Mouse (Mus musculus) embryonic facial prominence, embryonic 10.5 days (tissue): ENCODE measurements at regions not wholly inside any gene's neighbourhood (a gene's known extent, or its start where the extent isn't known, plus 50 kb on each side); places are given as distances from the start of the nearest gene placed in this dataset.
A peak's percentile ranks its signal among the peaks of the same experiment; 100 is the strongest.
"Not testable (repeated sequence)": the region's sequence is repeated elsewhere in the genome, so short reads cannot be mapped to it uniquely, and the experiment has no call there.

Source experiments
- DNase-seq: peaks from one replicate; pipeline ENCODE4 v3.0.0-alpha.2; 2017; ENCODE audit warnings: low spot score
- H3K27ac ChIP-seq: fragments of 300-500 bp; sonication (generic); replicated peaks from 2 replicates; pipeline ENCODE4 v1.5.1; 2016; ENCODE audit warnings: mild to moderate bottlenecking
- H3K27me3 ChIP-seq: fragments of 300-500 bp; sonication (generic); replicated peaks from 2 replicates; pipeline ENCODE4 v1.6.1; 2016; ENCODE audit warnings: low read depth, mild to moderate bottlenecking; ENCODE audit not compliant: poor library complexity, severe bottlenecking
- H3K36me3 ChIP-seq: fragments of 300-500 bp; sonication (generic); replicated peaks from 2 replicates; pipeline ENCODE4 v1.6.1; 2016; ENCODE audit warnings: mild to moderate bottlenecking, moderate library complexity
- H3K4me1 ChIP-seq: fragments of 300-500 bp; sonication (generic); 2 replicates; pipeline ENCODE4 v1.6.1; 2016
- H3K4me3 ChIP-seq: fragments of 300-500 bp; sonication (generic); 2 replicates; pipeline ENCODE4 v1.5.1; 2016; ENCODE audit warnings: mild to moderate bottlenecking, moderate library complexity
- H3K9me3 ChIP-seq: fragments of 300-500 bp; sonication (generic); 2 replicates; pipeline ENCODE4 v1.6.1; 2016; ENCODE audit warnings: mild to moderate bottlenecking
- WGBS: fragments of 180-500 bp; shearing (Covaris S2); methylation state at CpG from one replicate; pipeline ENCODE4 v1.1.7; 2016; 5-methylcytosine and 5-hydroxymethylcytosine counted together

DNA sequence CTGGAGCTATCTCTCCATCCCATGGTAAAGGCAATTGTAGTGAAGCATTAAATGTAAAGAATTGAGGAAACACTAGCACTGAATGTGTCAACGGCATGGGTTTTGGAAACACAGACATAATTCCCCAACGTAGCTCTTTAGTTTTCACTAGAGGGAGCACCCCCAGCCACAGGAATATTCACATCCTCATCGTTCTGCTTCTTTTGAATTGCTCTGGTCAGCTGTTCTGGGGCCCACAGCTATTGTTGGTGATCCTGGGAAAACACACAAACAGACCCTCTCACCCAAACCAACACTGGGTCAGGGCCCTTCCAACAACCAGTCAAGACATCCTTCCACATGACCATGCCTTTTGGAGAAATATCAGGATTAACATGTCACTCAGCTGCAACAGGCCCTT, 119.7 kb downstream of the Impg2 start:
- H3K4me1 ChIP-seq, H3K27ac ChIP-seq, H3K27me3 ChIP-seq, DNase-seq, H3K4me3 ChIP-seq, H3K36me3 ChIP-seq: not testable (repeated sequence)
- H3K9me3 ChIP-seq: peaks cover 14% of the 10 kb centered on the region; the same call in 1 of the 2 replicates
- 79% methylated on average over 3 of the region's 3 CpGs for WGBS

DNA sequence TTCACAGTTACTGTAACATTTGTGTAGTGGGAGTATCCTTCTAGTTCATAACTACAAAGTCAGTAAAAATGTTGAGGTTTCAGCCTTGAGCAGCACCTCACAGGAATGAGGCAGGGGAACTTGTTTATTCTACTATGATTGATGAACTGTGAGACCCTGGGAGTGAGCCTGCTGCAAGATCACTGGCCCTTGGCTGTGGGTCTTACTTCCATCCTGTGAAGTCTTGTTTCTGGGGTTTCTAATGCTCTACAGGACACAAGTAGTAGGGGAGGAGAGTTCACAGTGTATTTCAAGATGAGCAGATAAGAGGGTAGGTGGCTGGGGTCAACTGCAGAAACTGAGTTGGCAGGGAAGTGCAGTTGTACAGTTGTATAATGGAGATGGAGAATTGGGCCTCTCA, 128.3 kb upstream of the Abi3bp start:
- no peak overlapping the region for H3K27ac ChIP-seq
- no peaks in the 10 kb centered on the region for H3K4me1 ChIP-seq
- H3K4me3 ChIP-seq: no peak overlapping the region
- no peaks in the 10 kb centered on the region for H3K9me3 ChIP-seq
- H3K27me3 ChIP-seq: no peaks in the 10 kb centered on the region
- no peak for DNase-seq
- H3K36me3 ChIP-seq: no peaks in the 10 kb centered on the region

DNA sequence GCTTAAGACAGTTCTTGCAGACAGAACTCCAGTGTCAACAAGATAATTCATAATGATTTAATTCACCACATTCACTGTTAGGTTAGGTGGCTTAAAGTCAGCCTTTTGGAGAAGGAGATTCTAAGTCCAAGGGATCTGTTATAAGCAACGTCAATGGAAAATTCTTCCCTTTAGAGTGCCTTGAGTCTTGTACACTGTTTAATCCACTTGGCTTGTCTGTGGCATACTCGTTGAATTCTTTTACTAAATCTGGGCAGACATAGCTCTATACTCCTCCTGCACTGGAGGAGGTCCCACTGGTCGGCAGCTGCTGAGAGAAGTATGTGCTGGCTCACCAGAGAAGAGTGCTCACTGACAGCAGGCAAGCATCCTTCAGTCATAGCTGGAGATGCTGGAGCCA, 124.8 kb upstream of the Abi3bp start:
- DNase-seq: no peak
- Histone ChIP-seq H3K27me3 (no peaks in the 10 kb centered on the region), H3K27ac (no peak overlapping the region), H3K4me1 (no peaks in the 10 kb centered on the region), H3K36me3 (no peaks in the 10 kb centered on the region), H3K4me3 (no peak overlapping the region), H3K9me3 (no peaks in the 10 kb centered on the region)
- WGBS: 76% methylated on average over 3 of the region's 3 CpGs

DNA sequence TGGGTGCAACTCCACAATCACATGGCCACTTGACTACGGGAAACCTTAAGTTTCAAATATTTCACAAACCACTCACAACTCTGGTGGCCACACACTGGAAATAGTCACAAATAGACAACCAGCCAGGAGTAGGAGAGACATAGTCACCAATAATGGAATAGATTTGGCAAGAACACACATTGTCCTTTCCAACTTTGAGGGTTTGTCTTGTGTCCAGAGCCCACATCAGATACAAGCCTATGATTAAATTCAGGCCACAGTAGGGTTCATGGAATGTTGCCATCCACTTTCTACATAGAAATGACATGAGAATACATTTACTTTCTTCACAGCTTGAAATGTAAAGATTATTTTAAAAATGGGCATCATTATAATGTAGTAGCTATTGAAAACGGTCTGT, 118.6 kb upstream of the Abi3bp start:
- WGBS: 90% methylated on average over 2 of the region's 2 CpGs
- Histone ChIP-seq H3K4me1 (no peaks in the 10 kb centered on the region), H3K27ac (no peak overlapping the region), H3K9me3 (no peaks in the 10 kb centered on the region), H3K36me3 (no peaks in the 10 kb centered on the region), H3K27me3 (no peaks in the 10 kb centered on the region), H3K4me3 (no peak overlapping the region)
- DNase-seq: no peak

DNA sequence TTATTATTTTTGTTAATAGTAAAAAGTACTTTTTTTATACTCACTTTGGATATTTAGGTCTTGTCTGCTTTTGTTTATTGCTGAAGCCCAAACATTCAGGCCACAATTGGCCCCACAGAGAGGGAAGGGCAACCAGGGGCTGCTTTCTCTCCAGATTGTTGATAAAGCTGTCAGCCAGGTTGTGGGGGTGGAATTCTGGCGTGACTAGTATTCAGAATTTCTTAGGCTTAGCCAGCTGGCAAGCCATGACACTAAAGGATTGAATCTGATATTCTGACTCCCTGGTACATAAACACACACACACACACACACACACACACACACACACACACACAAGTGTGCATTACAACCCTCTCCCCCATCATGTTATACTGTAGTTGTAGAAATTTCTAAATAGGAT, 116.7 kb upstream of the Abi3bp start:
- no peak overlapping the region for H3K4me3 ChIP-seq
- H3K36me3 ChIP-seq: no peaks in the 10 kb centered on the region
- DNase-seq: peak; percentile 13
- H3K4me1 ChIP-seq: no peaks in the 10 kb centered on the region
- WGBS: 43% methylated on average over 1 of the region's 1 CpGs
- no peaks in the 10 kb centered on the region for H3K27me3 ChIP-seq
- no peaks in the 10 kb centered on the region for H3K9me3 ChIP-seq
- H3K27ac ChIP-seq: no peak overlapping the region

DNA sequence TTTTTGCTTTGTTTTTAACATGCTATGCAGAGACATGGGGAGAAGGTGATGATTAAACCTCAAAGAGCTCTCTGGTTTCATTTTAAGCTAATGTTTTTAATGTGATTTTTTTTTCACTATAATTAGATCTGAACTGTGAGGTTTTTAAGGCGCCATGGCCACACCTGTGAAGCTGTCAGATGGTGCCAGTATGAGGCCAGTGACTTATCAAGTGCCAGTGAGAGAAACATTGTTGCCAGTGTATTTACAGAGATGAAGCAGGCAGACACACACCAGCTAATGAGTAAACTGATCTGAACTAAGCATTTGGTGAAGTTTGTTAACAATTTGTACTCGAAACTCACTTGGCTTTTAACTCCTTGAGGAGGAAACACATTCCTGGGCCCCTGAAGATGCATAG, 99.3 kb upstream of the Abi3bp start:
- Histone ChIP-seq H3K27ac (no peak overlapping the region), H3K4me3 (no peak overlapping the region), H3K36me3 (no peaks in the 10 kb centered on the region), H3K4me1 (0 out of 2 replicates have a peak, but pooled peaks cover 3% of the 10 kb centered on the region), H3K9me3 (no peaks in the 10 kb centered on the region), H3K27me3 (no peaks in the 10 kb centered on the region)
- DNase-seq: no peak
- 72% methylated on average over 2 of the region's 2 CpGs for WGBS

DNA sequence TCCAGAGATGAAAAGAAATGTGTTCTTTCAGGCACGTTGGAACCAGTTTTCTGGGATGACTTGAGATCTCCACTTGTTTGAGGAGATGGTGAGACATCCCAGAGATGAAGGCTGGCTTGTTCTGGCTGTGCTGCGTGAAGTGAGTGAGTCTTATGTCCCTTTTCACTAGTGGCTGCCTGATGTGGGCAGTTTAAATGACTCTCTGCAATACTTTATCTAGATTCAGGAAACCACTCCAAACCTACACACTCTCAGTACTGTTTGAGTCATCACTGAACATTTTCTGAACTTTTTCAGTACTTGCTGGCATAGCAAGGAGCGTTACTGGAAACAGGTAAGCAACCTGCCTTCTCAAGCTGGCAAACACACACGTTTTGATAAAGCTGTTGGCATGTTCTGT, 97.0 kb upstream of the Abi3bp start:
- no peaks in the 10 kb centered on the region for H3K9me3 ChIP-seq
- no peaks in the 10 kb centered on the region for H3K27me3 ChIP-seq
- H3K4me3 ChIP-seq: no peak overlapping the region
- H3K4me1 ChIP-seq: 0 out of 2 replicates have a peak, but pooled peaks cover 3% of the 10 kb centered on the region
- no peak for DNase-seq
- 78% methylated on average over 4 of the region's 4 CpGs for WGBS
- no peak overlapping the region for H3K27ac ChIP-seq
- no peaks in the 10 kb centered on the region for H3K36me3 ChIP-seq

DNA sequence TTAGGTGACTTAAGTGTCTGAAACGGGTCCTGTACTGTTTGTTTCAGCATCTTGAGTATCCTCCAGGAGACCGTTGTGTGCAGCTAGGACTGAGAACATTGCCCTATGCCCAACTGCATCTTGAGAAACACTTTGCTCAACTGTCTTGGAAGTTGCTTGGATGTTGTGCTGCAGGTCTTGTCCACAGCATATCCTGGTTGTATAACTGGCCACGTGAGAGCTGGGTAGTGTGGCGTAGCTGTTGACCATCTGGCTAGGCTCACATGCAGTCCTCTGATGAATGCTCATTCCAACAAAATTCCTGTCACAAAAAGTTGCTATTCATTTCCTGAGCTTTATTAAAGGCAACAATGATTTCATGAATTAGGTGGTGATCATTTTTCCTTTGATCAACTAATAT, 91.1 kb upstream of the Abi3bp start:
- Histone ChIP-seq H3K27me3 (no peaks in the 10 kb centered on the region), H3K27ac (no peak overlapping the region), H3K36me3 (no peaks in the 10 kb centered on the region), H3K4me3 (no peak overlapping the region), H3K9me3 (no peaks in the 10 kb centered on the region), H3K4me1 (0 out of 2 replicates have a peak, but pooled peaks cover 3% of the 10 kb centered on the region)
- no peak for DNase-seq
- 84% methylated on average over 4 of the region's 4 CpGs for WGBS

DNA sequence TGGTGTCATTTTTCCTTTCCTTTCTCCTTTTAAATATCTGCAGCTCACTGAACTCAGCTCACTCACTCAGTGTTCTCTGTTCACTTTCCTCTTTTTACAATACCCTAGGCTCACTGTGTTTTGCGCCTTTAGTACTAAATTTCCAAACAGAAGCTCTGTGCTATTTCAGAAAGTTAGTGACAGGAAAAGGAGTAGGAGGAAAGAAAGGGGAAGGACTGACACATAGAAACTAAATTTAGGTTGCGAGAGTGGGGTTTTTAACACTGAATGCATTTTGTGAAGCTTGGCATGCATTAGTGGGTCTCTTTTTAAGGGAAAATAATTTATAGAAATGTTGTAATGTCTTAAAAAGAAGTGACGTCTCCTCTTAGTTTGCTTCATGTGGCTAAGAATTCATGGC, 84.8 kb upstream of the Abi3bp start:
- Histone ChIP-seq H3K27ac (no peak overlapping the region), H3K27me3 (no peaks in the 10 kb centered on the region), H3K4me3 (no peak overlapping the region), H3K36me3 (no peaks in the 10 kb centered on the region), H3K9me3 (no peaks in the 10 kb centered on the region), H3K4me1 (no peaks in the 10 kb centered on the region)
- no peak for DNase-seq
- 88% methylated on average over 3 of the region's 3 CpGs for WGBS

DNA sequence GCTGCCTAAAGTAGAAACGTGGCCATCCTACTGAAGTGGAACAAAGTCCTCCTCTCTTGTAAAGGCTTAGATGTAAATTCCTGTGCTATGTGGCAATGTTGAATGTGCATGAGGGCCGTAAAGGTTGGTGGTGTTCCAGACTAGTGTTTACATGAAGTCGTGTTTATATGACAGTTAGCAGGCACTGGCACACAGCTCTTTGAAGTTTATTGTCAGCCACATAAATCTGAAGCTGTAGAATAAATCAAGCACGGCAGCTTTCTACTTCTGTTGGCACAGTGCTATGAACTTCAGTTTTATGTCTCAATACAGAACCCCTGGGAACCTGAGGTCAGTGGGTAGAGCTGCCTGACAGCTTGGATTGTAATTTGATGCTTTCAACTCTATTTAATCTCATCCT, 81.1 kb upstream of the Abi3bp start:
- 69% methylated on average over 4 of the region's 4 CpGs for WGBS
- DNase-seq: no peak
- H3K27ac ChIP-seq: no peak overlapping the region

DNA sequence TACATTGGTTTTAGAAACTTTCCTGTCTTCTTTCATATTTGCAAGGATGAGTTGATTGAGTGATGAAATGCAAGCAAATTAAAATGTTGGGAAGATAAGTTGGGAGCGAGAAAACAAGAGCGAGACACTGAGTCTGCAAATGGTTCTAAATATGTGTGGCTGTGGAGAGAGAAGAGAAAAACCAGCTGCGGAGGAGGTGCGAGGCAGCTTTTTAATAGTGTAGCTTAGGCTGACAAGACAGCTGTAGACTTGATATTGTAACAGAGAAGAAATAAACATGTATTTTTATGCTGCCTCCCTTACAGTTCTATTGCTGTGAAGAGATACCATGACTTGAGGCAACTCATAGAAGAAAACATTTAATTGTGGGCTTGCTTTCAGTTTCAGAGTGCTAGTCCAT, 78.1 kb upstream of the Abi3bp start:
- WGBS: 96% methylated on average over 4 of the region's 4 CpGs

More for the DNA sequence above, 81.1 kb upstream of the Abi3bp start:
- no peaks in the 10 kb centered on the region for H3K27me3 ChIP-seq
- no peaks in the 10 kb centered on the region for H3K4me1 ChIP-seq
- H3K36me3 ChIP-seq: no peaks in the 10 kb centered on the region
- H3K4me3 ChIP-seq: no peak overlapping the region
- H3K9me3 ChIP-seq: no peaks in the 10 kb centered on the region

DNA sequence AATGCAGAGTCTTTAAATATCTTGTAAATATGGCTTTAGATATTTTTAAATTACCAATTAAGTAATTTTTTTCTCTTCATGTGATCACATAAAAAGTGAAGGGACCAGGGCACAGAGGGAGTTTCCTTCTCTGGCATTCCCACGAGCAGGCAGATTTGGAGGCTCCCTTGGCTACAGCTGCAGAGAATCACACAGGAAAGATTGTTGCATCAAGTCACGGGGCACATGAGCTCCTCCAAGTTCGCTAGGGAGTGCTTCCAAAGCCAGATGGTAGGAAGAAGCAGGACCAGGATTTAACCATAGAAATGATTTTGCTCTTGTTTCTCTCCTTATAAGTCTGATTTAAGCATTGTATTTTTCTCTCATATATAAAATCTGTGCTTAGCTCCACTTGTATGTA, 53.9 kb upstream of the Abi3bp start:
- DNase-seq: no peak
- H3K4me3 ChIP-seq: no peak overlapping the region
- H3K27me3 ChIP-seq: no peaks in the 10 kb centered on the region
- no peaks in the 10 kb centered on the region for H3K36me3 ChIP-seq
- 61% methylated on average over 3 of the region's 3 CpGs for WGBS
- H3K9me3 ChIP-seq: no peaks in the 10 kb centered on the region
- no peaks in the 10 kb centered on the region for H3K4me1 ChIP-seq
- no peak overlapping the region for H3K27ac ChIP-seq

More for the DNA sequence above, 78.1 kb upstream of the Abi3bp start:
- no peak for DNase-seq
- H3K9me3 ChIP-seq: no peaks in the 10 kb centered on the region
- H3K4me1 ChIP-seq: no peaks in the 10 kb centered on the region
- H3K27me3 ChIP-seq: no peaks in the 10 kb centered on the region
- no peaks in the 10 kb centered on the region for H3K36me3 ChIP-seq
- H3K4me3 ChIP-seq: no peak overlapping the region
- H3K27ac ChIP-seq: no peak overlapping the region
